Mouse (Mus musculus): Measurements from ENCODE around the gene Fgfr3. TPM values are rescaled to one million over a fixed set of nuclear protein-coding genes. Genes with fewer than 3 reads are reported as not detected.
A peak's percentile ranks its signal among the peaks of the same experiment; 100 is the strongest.

Gene Fgfr3
- polyA plus RNA-seq (2012; rRNA removed), result 86.0 and 123 TPM in 2 replicates

DNA sequence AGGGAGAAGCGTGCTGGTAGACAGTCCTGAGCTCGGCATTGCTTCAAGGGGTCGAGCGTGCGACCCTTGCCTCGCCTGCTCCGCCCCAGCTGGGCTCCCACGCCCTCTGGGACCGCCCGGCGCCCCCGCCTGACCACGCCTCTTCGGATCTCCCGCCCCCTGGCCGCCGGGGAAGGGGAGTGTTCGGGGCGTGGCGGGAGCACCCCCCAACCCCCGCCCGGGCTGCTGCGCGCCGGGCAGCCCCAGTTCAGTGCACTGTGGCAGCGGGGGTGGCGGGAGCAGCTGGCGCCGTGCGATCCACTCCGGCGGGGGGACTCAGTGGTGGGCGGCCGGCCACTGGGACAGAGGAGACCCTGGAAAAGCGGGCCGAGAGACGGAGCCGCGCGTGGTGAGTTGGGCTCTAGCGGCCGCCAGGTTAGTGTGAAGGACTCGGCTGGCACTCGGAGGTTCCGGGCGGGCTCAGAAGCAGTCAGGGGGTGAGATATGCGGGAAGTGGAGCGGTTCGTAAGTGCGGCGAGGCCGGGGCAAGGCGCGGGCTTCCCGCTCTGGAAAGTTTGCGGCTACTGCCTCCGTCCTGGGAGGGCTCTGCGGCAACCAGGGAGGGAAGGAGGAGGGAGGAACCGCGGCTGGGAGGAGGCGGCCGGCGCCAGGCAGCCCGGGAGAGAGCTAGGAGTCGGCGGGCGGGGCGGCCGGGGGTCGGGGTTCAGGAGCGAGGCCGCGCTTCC is at the start of gene Fgfr3:
TSS of gene Fgfr3 (plus strand) at position 134 of the 725 bp plus-strand sequence.
- DNase-seq (ENCODE audit: low read depth), result peak; percentile 85
- TF ChIP-seq CTCF (IDR thresholded peaks at IDR 0.05; ENCODE audit: borderline replicate concordance, extremely low read depth, insufficient read depth, insufficient read length), result no peak
- 0 out of 2 replicates have a peak, but pooled peaks have one; percentile 13 for TF ChIP-seq POLR2A (IDR thresholded peaks at IDR 0.05; ENCODE audit: borderline replicate concordance, extremely low read depth, insufficient read depth, insufficient read length, poor library complexity, severe bottlenecking)

DNA sequence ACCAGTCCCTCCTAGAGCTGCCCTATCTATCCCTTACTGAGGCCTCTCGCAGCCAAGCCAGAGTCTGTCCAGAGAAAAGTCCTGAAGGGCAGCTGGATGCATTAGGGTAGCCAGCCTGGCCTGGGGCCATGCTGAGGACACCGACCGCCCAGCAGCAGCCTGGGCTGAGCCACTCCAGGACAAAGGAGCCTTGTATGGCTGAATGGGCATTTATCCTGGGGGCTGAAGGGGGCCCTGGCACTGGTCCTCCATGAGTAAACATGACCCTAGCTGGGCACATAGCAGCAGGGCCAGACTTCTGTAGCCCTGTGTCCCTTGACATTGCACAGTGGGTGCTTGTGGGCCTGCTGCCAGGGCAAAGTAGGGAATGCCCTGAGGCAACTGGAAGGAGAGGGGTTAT is 47.0 kb upstream of the Fgfr3 start:
- TF ChIP-seq POLR2A (IDR thresholded peaks at IDR 0.05; ENCODE audit: borderline replicate concordance, extremely low read depth, insufficient read depth, insufficient read length, poor library complexity, severe bottlenecking) (no peak), CTCF (IDR thresholded peaks at IDR 0.05; ENCODE audit: borderline replicate concordance, extremely low read depth, insufficient read depth, insufficient read length) (no peak)
- DNase-seq (ENCODE audit: low read depth), result peak; percentile 71

DNA sequence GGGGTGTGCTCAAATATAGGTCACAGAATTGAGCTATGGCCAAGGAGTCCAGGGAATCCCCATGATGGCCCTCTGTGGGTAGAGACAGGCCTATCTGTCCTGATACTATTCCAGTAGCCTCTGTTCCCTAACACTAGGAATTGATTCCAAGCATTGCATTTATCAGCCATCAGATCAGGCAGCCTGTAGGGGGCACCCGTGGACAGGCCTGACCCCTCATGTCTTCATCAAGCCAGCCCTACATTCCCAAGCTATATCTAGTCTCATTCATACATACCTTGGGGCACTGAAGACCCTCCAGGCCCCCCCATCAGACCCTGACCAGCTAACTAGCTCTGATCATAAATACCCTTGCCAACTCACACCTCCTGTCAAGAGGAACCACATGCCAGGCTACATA is 45.5 kb upstream of the Fgfr3 start:
- DNase-seq (ENCODE audit: low read depth), result peak; percentile 81
- no peak for TF ChIP-seq POLR2A (IDR thresholded peaks at IDR 0.05; ENCODE audit: borderline replicate concordance, extremely low read depth, insufficient read depth, insufficient read length, poor library complexity, severe bottlenecking)
- TF ChIP-seq CTCF (IDR thresholded peaks at IDR 0.05; ENCODE audit: borderline replicate concordance, extremely low read depth, insufficient read depth, insufficient read length), result peak; percentile 78

DNA sequence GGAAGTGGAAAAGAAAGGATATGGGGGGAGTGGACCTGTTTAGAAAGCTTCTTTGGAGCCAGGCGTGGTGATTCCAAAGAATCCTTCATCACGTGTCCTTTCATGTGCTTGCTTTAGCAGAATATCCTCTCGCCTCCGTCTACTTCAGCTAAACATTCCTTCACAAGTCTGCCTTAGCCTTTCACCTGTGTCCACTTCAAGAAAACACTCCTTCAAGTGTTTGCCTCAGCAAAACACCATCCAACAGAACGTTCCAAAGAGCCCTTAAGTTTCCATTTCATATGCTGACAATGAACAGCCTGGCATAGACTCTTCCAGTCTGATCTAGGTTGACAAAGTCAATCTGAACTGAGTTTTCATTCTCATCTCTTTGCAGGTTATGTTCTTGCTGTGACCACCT is 43.2 kb upstream of the Fgfr3 start:
- TF ChIP-seq POLR2A (IDR thresholded peaks at IDR 0.05; ENCODE audit: borderline replicate concordance, extremely low read depth, insufficient read depth, insufficient read length, poor library complexity, severe bottlenecking) (no peak), CTCF (IDR thresholded peaks at IDR 0.05; ENCODE audit: borderline replicate concordance, extremely low read depth, insufficient read depth, insufficient read length) (no peak)
- no peak for DNase-seq (ENCODE audit: low read depth)

DNA sequence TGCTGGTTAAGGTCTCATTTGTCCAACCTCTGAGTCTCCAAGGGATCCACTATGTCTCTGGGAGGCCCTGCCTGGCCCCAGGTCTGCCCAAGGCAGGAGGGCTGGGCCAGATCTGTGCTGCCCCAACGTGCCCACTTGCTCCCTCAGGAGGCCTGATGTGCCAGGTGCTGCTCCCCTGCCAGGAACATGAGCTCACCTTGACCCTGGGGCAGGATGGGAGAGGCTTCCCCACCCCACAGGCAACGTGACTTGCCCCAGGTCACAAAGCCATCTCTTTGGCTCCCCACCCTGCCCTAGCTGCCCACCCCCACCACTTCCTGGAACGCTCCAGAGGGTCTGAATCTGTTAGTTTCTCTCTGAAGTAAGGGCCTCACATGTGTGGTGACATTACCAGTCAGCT is 40.4 kb upstream of the Fgfr3 start:
- no peak for TF ChIP-seq POLR2A (IDR thresholded peaks at IDR 0.05; ENCODE audit: borderline replicate concordance, extremely low read depth, insufficient read depth, insufficient read length, poor library complexity, severe bottlenecking)
- TF ChIP-seq CTCF (IDR thresholded peaks at IDR 0.05; ENCODE audit: borderline replicate concordance, extremely low read depth, insufficient read depth, insufficient read length), result no peak
- DNase-seq (ENCODE audit: low read depth), result no peak

DNA sequence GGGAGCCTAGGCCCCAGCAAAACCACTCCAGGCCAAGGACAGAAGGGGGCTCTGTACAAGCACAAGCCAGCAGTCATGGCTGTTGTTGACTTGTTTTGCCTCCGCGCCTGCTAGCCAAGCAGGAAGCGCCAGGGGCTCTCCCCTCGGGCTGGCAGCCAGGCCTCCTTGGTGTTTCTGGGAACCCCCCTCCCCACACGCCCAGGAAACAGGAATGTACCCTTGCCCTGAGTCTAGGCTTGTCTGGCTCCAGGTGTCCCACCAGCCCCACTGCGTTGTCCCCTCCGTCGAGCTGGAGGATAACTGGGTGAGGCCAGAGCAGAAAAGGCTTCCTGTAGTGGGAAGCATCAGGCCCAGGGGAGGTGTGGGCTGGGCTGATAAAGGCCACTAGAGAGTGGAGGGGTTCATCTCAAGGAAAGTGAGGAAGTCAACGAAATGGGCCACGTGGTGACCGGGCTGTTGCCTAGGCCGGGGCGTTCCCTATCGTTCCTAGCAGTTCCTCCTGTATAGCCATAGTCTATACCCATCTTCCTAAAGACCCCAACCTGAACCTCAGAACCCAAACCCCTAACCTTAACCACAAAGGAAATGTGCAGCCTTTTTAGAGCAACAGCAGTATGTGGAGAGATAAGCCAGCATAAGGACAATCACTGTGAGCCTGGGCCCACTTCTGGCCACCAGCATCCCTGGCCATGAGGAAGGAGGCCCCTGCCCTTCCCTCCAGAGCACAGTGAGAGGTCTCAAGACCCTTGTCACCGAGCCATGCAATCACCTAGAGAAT is 39.7 kb upstream of the Fgfr3 start:
- no peak for TF ChIP-seq POLR2A (IDR thresholded peaks at IDR 0.05; ENCODE audit: borderline replicate concordance, extremely low read depth, insufficient read depth, insufficient read length, poor library complexity, severe bottlenecking)
- TF ChIP-seq CTCF (IDR thresholded peaks at IDR 0.05; ENCODE audit: borderline replicate concordance, extremely low read depth, insufficient read depth, insufficient read length), result no peak
- no peak for DNase-seq (ENCODE audit: low read depth)

DNA sequence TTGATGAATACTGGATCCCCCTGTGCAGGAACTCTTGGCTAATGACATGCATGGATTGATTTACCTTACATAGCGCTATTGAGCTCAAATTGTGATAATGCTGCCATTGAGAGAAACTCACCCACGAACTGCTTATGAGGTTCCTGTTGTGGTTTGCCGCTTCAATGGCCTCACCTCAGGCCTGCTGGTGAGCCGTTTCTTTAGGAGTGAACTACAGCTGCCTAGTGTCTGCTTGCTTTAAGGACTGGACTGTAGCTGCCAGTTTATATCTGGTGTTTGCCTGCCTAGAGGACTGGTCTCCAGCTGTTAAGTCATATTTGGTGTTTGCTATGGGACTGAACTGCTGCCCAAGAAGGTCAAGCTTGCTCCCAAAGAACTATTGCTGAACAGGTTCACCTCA is 38.5 kb upstream of the Fgfr3 start:
- no peak for DNase-seq (ENCODE audit: low read depth)
- no peak for TF ChIP-seq POLR2A (IDR thresholded peaks at IDR 0.05; ENCODE audit: borderline replicate concordance, extremely low read depth, insufficient read depth, insufficient read length, poor library complexity, severe bottlenecking)
- TF ChIP-seq CTCF (IDR thresholded peaks at IDR 0.05; ENCODE audit: borderline replicate concordance, extremely low read depth, insufficient read depth, insufficient read length), result no peak

DNA sequence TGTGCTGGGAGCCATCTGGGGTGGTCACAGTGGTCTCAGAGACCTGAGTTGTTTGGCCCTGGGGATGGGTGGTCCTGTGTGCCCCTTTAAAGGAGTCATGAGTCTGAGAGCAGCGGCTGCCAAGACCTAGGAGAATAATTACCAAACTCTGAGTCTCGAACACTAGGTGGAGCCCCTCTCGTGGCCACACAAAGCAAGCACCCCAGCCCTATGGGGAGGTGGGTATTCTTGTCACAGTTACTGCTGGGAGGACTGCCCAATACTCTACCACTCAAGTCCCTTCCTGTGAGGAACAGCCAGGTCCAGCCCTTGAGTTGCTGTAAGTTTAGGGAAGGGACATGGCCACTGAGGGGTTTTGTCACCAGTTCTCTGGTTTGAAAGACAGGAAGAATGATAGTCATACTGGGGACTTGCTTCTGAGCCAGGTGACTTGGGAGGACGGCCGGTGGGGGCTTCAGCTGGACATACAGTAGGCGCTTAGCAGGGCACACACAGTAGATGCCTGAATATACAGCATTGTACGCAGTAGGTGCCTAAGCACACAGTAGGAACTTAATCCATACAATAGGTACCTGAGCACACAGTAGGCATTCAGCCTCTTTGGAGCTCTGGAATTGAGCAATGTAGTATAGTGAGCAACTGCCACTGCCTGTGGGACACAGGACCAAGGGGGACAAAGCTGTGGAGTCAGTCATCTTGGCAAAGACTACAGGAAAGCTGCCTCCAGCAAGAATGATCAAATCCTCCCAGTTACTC is 37.4 kb upstream of the Fgfr3 start:
- DNase-seq (ENCODE audit: low read depth), result peak; percentile 88
- TF ChIP-seq POLR2A (IDR thresholded peaks at IDR 0.05; ENCODE audit: borderline replicate concordance, extremely low read depth, insufficient read depth, insufficient read length, poor library complexity, severe bottlenecking) (no peak), CTCF (IDR thresholded peaks at IDR 0.05; ENCODE audit: borderline replicate concordance, extremely low read depth, insufficient read depth, insufficient read length) (peak; percentile 74)

DNA sequence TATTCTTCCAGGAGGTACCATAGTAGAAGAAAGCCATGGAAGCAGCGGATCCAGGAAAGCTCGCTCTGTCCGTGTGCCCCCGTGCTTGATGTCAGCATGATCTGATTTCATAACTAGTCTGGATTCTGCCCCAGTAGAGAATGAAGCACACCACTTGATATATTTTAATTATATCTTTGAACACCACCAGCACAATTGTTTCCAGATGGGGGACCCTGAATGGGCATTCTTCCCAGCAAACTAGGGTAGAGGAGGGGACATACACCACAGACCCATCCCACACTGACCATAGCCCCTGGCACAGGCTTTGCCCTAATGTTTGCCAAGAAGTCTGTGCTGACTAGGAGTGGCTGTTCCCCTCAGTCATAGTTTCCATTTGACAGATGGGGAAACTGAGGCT is 36.5 kb upstream of the Fgfr3 start:
- DNase-seq (ENCODE audit: low read depth), result no peak
- TF ChIP-seq POLR2A (IDR thresholded peaks at IDR 0.05; ENCODE audit: borderline replicate concordance, extremely low read depth, insufficient read depth, insufficient read length, poor library complexity, severe bottlenecking) (no peak), CTCF (IDR thresholded peaks at IDR 0.05; ENCODE audit: borderline replicate concordance, extremely low read depth, insufficient read depth, insufficient read length) (no peak)

DNA sequence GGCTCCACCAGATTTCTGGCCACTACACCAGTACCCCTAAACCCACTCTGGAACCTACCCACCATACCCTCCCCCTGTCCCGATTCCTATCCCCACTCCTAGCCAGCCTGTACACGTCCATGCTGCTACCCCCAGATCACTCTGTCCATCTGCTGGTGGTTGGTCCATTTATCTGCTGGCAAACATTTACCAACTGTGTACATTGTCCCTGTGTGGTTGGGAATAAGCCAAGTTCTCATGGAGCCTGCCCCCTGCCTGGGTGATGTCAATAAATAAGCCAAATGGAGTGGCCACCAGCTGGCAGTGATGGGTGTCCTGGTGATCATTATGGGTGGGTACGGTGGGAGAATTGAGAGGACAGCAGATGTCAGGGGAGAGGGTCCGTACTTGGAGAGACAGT is 34.3 kb upstream of the Fgfr3 start:
- TF ChIP-seq CTCF (IDR thresholded peaks at IDR 0.05; ENCODE audit: borderline replicate concordance, extremely low read depth, insufficient read depth, insufficient read length), result no peak
- no peak for TF ChIP-seq POLR2A (IDR thresholded peaks at IDR 0.05; ENCODE audit: borderline replicate concordance, extremely low read depth, insufficient read depth, insufficient read length, poor library complexity, severe bottlenecking)
- DNase-seq (ENCODE audit: low read depth), result no peak

Data from brain, embryonic 14.5 days (tissue).